Mouse (Mus musculus): ENCODE data around the gene Rdm1. TPM values are rescaled to one million over a fixed set of nuclear protein-coding genes. Genes with fewer than 3 reads are reported as not detected.

Rdm1 gene
- total RNA-seq, 2 experiments from 2014 or later: 22.4 to 24.3 TPM

DNA sequence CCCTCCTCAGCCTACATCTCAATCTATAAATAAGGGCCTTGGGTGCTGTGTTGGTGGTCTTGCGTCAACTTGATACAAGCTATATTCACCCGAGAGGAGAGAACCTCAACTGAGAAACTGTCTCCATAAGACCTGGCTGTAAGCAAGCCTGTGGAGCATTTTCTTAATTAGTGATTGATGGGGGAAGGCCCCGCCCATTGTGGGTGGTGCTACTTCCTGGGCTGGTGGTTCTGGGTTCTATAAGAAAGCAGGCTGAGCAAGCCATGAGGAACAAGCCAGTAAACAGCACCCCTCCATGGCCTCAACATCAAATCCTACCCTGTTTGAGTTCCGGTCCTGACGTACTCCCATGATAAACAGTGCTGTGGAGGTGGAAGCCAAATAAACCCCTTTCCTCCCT, 47.1 kb downstream of the Rdm1 start:
- no peak for DNase-seq
- intact Hi-C loops (cut with DNase I): loop anchor here (5.0 kb wide), 1 partner anchor 43 kb away; no protein-coding TSS in a partner anchor

DNA sequence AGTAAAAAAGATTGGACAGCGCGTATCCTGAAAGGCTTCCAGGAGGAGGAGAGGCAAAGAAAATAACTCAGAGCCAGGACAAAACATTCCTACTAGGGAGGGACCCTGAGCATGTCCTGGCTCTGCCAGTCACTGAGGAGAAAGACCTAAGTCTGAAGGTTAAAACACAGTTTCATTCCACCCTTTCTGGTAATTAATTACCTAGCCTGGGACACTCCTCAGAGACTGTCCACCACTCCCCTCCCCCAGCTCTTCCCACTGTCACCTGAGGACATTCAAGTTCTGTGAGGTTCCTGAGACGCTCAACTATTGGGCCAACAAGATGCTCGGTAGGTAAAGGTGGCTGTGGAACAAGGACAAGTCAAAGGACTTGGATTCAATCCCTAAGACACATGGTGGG, 48.4 kb downstream of the Rdm1 start:
- intact Hi-C loops (cut with DNase I): no loop called here
- DNase-seq: no peak

GRCm38 (mm10) chr11:101677655-101678054, 50.7 kb downstream of the Rdm1 start:
- no peak for DNase-seq
- intact Hi-C loops (cut with DNase I): no loop called here

DNA sequence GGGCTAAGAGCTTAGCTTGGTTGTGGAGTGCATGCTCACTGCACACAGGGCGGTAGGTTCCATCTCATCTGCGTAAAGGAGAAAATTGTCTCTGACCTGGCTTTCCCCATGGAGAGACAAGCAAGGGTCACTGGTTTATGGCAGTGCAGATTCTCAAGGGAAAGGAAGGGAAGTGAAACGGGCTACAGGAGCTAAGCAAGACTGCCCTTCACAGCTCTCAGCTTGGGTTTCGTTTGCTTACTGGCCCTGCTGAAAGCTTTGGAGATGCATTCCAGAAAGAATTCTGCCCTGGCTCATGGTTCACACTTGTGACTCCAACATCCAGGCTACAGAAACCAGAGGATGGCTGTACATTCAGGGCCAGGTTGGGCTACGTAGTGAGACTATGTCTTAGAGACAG, 51.8 kb downstream of the Rdm1 start:
- no peak for DNase-seq
- intact Hi-C loops (cut with DNase I): no loop called here

GRCm38 (mm10) chr11:101679907-101680306, 52.9 kb downstream of the Rdm1 start:
- no peak for DNase-seq
- intact Hi-C loops (cut with DNase I): no loop called here

GRCm38 (mm10) chr11:101680634-101681325, 53.8 kb downstream of the Rdm1 start:
- DNase-seq: no peak

GRCm38 (mm10) chr11:101681968-101682367, 55.0 kb downstream of the Rdm1 start:
- no peak for DNase-seq
- intact Hi-C loops (cut with DNase I): no loop called here

More at GRCm38 (mm10) chr11:101680634-101681325, 53.8 kb downstream of the Rdm1 start:
- intact Hi-C loops (cut with DNase I): no loop called here

- DNase-seq: no peak
- intact Hi-C loops (cut with DNase I): no loop called here
These were observed 55.5 kb downstream of the Rdm1 start for GRCm38 (mm10) chr11:101682410-101682960.

Other genes with a start within 250 kb of the Rdm1 start
- 10 to 100 TPM; 10.5 to 19.4 TPM for gene Aarsd1, start 209.6 kb upstream of the Rdm1 start, total RNA-seq (2021)
- 10 to 100 TPM in 1 of 2 experiments, 1 to 10 TPM in 1; 8.1 to 13.0 TPM for gene Gm27029, start 202.4 kb upstream of the Rdm1 start, total RNA-seq (2021)
- 1 to 10 TPM; 6.7 to 7.9 TPM for gene Rundc1, start 202.1 kb upstream of the Rdm1 start, total RNA-seq (2021)
- gene Ptges3l, start 201.9 kb upstream of the Rdm1 start, total RNA-seq (2021): 100 to 1,000 TPM in 1 of 2 experiments, 10 to 100 TPM in 1; 83.5 to 111 TPM
- 10 to 100 TPM; 35.1 to 42.1 TPM for gene Rpl27, start 184.9 kb upstream of the Rdm1 start, total RNA-seq (2021)
- 10 to 100 TPM in 1 of 2 experiments, 1 to 10 TPM in 1; 9.1 to 13.0 TPM for gene Ifi35, start 178.8 kb upstream of the Rdm1 start, total RNA-seq (2021)
- gene Rnd2, start 162.2 kb upstream of the Rdm1 start, total RNA-seq (2021): 1 to 10 TPM; 2.8 to 3.0 TPM
- 10 to 100 TPM; 11.5 to 12.3 TPM for gene Vat1, start 161.0 kb upstream of the Rdm1 start, total RNA-seq (2021)
- gene Brca1, start 75.2 kb upstream of the Rdm1 start, total RNA-seq (2021): under 1 TPM; 0.31 to 0.57 TPM
- gene Nbr1, start 75.0 kb upstream of the Rdm1 start, total RNA-seq (2021): 10 to 100 TPM; 54.0 to 61.6 TPM
- gene Tmem106a, start 45.0 kb upstream of the Rdm1 start, total RNA-seq (2021): 1 to 10 TPM in 1 of 2 experiments, under 1 TPM in 1; 0.96 to 1.8 TPM
- gene Gm11634, start 27.9 kb upstream of the Rdm1 start, total RNA-seq (2021): not detected
- gene Arl4d, start 38.3 kb downstream of the Rdm1 start, total RNA-seq (2021): 1 to 10 TPM; 4.7 to 9.3 TPM
- gene Dhx8, start 105.7 kb downstream of the Rdm1 start, total RNA-seq (2021): 10 to 100 TPM; 11.9 to 13.1 TPM
- 1 to 10 TPM; 4.9 to 5.1 TPM for gene Etv4, start 158.2 kb downstream of the Rdm1 start, total RNA-seq (2021)

Data from gastrocnemius, postnatal 36 days (tissue).